Mouse (Mus musculus): ENCODE data around the gene Dlx1. TPM values are rescaled to one million over a fixed set of nuclear protein-coding genes. Genes with fewer than 3 reads are reported as not detected.

Gene Dlx1
- polyA plus RNA-seq, 1 experiment, result 0.28 TPM

GRCm38 (mm10) chr2:71527323-71528013 is 445 bp upstream of the Dlx1 start:
- 13% methylated on average over 24 of the region's 24 CpGs for WGBS
- Histone ChIP-seq H3K4me1 (ENCODE audit: control insufficient read depth, insufficient read depth, insufficient read length) (peaks cover 14% of the 10 kb centered on the region), H3K4me3 (ENCODE audit: extremely low read depth, insufficient read depth, insufficient read length) (no peak overlapping the region), H3K27me3 (ENCODE audit: control insufficient read depth, insufficient read depth, low read length) (peaks cover 43% of the 10 kb centered on the region), H3K27ac (ENCODE audit: insufficient read depth, low read length) (no peak overlapping the region), H3K36me3 (ENCODE audit: control insufficient read depth, insufficient read depth, low read length) (no peaks in the 10 kb centered on the region)
- no peak for TF ChIP-seq POLR2A (IDR thresholded peaks at IDR 0.05; ENCODE audit: low read depth, low read length)
- no peak for TF ChIP-seq CTCF (IDR thresholded peaks at IDR 0.05; ENCODE audit: extremely low read depth, insufficient read depth, insufficient read length, insufficient replicate concordance)
- no peak for DNase-seq (ENCODE audit: low read depth in 1 of 2, low spot score in 2 of 2)

GRCm38 (mm10) chr2:71528714-71529510 is 999 bp downstream of the Dlx1 start:
- 2% methylated on average over 56 of the region's 57 CpGs for WGBS
- H3K27ac ChIP-seq (ENCODE audit: insufficient read depth, low read length), result no peak overlapping the region
- peak overlapping the region; percentile 44; the same call in 1 of the 2 replicates for H3K4me3 ChIP-seq (ENCODE audit: extremely low read depth, insufficient read depth, insufficient read length)
- H3K27me3 ChIP-seq (ENCODE audit: control insufficient read depth, insufficient read depth, low read length), result peaks cover 49% of the 10 kb centered on the region
- TF ChIP-seq CTCF (IDR thresholded peaks at IDR 0.05; ENCODE audit: extremely low read depth, insufficient read depth, insufficient read length, insufficient replicate concordance) (no peak), POLR2A (IDR thresholded peaks at IDR 0.05; ENCODE audit: low read depth, low read length) (no peak)
- peaks cover 14% of the 10 kb centered on the region for H3K4me1 ChIP-seq (ENCODE audit: control insufficient read depth, insufficient read depth, insufficient read length)
- no peaks in the 10 kb centered on the region for H3K36me3 ChIP-seq (ENCODE audit: control insufficient read depth, insufficient read depth, low read length)
- no peak for DNase-seq (ENCODE audit: low read depth in 1 of 2, low spot score in 2 of 2)

GRCm38 (mm10) chr2:71529511-71530351 is 1.8 kb downstream of the Dlx1 start:
- WGBS, result 2% methylated on average over 60 of the region's 60 CpGs
- peaks cover 14% of the 10 kb centered on the region for H3K4me1 ChIP-seq (ENCODE audit: control insufficient read depth, insufficient read depth, insufficient read length)
- no peaks in the 10 kb centered on the region for H3K36me3 ChIP-seq (ENCODE audit: control insufficient read depth, insufficient read depth, low read length)
- no peak for DNase-seq (ENCODE audit: low read depth in 1 of 2, low spot score in 2 of 2)
- H3K27ac ChIP-seq (ENCODE audit: insufficient read depth, low read length), result no peak overlapping the region
- H3K4me3 ChIP-seq (ENCODE audit: extremely low read depth, insufficient read depth, insufficient read length), result peak overlapping the region; percentile 44; the same call in 1 of the 2 replicates
- TF ChIP-seq CTCF (IDR thresholded peaks at IDR 0.05; ENCODE audit: extremely low read depth, insufficient read depth, insufficient read length, insufficient replicate concordance) (no peak), POLR2A (IDR thresholded peaks at IDR 0.05; ENCODE audit: low read depth, low read length) (no peak)
- H3K27me3 ChIP-seq (ENCODE audit: control insufficient read depth, insufficient read depth, low read length), result peaks cover 54% of the 10 kb centered on the region

DNA sequence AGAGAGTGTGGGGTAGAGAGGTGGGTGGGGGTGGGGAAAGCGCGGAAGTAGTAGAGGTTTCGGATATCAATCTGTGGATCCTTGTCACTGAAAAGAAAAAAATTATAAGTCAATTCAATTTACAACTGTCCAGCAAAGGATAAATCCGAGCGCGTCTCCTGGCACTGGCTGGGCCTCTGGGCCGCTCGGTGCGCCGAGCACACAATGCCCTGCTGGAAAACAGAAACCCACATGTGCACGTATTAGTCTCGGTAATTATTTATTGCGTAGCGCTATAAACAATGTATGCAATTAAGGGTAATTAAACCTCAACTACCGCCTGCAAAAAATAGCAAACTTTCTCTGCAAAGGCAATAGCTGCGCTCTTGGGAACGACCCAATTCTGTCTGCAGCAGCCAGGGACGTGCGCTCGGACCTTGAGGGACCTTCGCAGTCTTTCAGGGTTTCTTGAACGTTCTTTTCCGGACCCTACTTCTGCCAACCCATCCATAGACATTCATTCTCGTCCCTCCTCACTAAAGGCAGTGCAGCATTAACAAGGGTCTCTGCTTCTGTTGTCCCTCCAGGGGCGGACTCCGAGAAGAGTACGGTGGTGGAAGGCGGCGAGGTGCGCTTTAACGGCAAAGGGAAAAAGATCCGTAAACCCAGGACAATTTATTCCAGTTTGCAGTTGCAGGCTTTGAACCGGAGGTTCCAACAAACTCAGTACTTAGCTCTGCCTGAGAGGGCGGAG is 2.6 kb downstream of the Dlx1 start:
- WGBS, result 6% methylated on average over 34 of the region's 34 CpGs
- Histone ChIP-seq H3K27me3 (ENCODE audit: control insufficient read depth, insufficient read depth, low read length) (peaks cover 55% of the 10 kb centered on the region), H3K36me3 (ENCODE audit: control insufficient read depth, insufficient read depth, low read length) (no peaks in the 10 kb centered on the region), H3K4me1 (ENCODE audit: control insufficient read depth, insufficient read depth, insufficient read length) (peaks cover 14% of the 10 kb centered on the region), H3K4me3 (ENCODE audit: extremely low read depth, insufficient read depth, insufficient read length) (no peak overlapping the region; the same call in 1 of the 2 replicates), H3K27ac (ENCODE audit: insufficient read depth, low read length) (no peak overlapping the region)
- no peak for TF ChIP-seq CTCF (IDR thresholded peaks at IDR 0.05; ENCODE audit: extremely low read depth, insufficient read depth, insufficient read length, insufficient replicate concordance)
- no peak for TF ChIP-seq POLR2A (IDR thresholded peaks at IDR 0.05; ENCODE audit: low read depth, low read length)
- DNase-seq (ENCODE audit: low read depth in 1 of 2, low spot score in 2 of 2), result no peak

GRCm38 (mm10) chr2:71531124-71531590 is 3.2 kb downstream of the Dlx1 start:
- 7% methylated on average over 12 of the region's 12 CpGs for WGBS
- Histone ChIP-seq H3K4me1 (ENCODE audit: control insufficient read depth, insufficient read depth, insufficient read length) (peaks cover 14% of the 10 kb centered on the region), H3K27ac (ENCODE audit: insufficient read depth, low read length) (no peak overlapping the region), H3K36me3 (ENCODE audit: control insufficient read depth, insufficient read depth, low read length) (no peaks in the 10 kb centered on the region), H3K27me3 (ENCODE audit: control insufficient read depth, insufficient read depth, low read length) (peaks cover 56% of the 10 kb centered on the region), H3K4me3 (ENCODE audit: extremely low read depth, insufficient read depth, insufficient read length) (no peak overlapping the region)
- DNase-seq (ENCODE audit: low read depth in 1 of 2, low spot score in 2 of 2), result no peak
- no peak for TF ChIP-seq POLR2A (IDR thresholded peaks at IDR 0.05; ENCODE audit: low read depth, low read length)
- TF ChIP-seq CTCF (IDR thresholded peaks at IDR 0.05; ENCODE audit: extremely low read depth, insufficient read depth, insufficient read length, insufficient replicate concordance), result no peak

All from spleen, adult 2 months (tissue).